13 mouse cellular contexts compared by ENCODE assay signal in genomic region chr10:120204591-120205210, GRCm38 (mm10).
"Had no signal": no experiment of that assay in that cellular context is flagged by ENCODE, and none has a peak within 500 bp of the region (broad histone marks: within the 10 kb centered on the region; RNA-seq: fewer than 3 reads in every experiment).

No protein-coding gene starts in this region.

- H3K9ac ChIP-seq: limb, embryonic 15.5 days; liver, embryonic 13.5 days; liver, postnatal 0 days; lung, embryonic 15.5 days; neural tube, embryonic 13.5 days had no signal

- H3K4me2 ChIP-seq: limb, embryonic 15.5 days; liver, embryonic 13.5 days; lung, embryonic 15.5 days; neural tube, embryonic 13.5 days had no signal

- ATAC-seq: liver, postnatal 0 days had no signal

- H3K27ac ChIP-seq: kidney, postnatal 0 days; limb, embryonic 15.5 days; liver, embryonic 13.5 days; lung, embryonic 15.5 days; neural tube, embryonic 13.5 days had no signal

- H3K36me3 ChIP-seq: limb, embryonic 15.5 days; liver, embryonic 13.5 days; lung, embryonic 15.5 days; neural tube, embryonic 13.5 days had no signal

- H3K4me3 ChIP-seq: limb, embryonic 15.5 days; liver, embryonic 13.5 days; lung, embryonic 15.5 days; neural tube, embryonic 13.5 days had no signal

- H3K9me3 ChIP-seq: limb, embryonic 15.5 days; liver, embryonic 13.5 days; lung, embryonic 15.5 days; neural tube, embryonic 13.5 days had no signal

- DNase-seq: kidney, adult 9 months; kidney, postnatal 36 days; layer of hippocampus, adult 9-11 months; layer of hippocampus, postnatal 36 days; liver, embryonic 13.5 days; liver, postnatal 0 days; midbrain, embryonic 14.5 days; retina, postnatal 1 day; thymus, postnatal 4 days had no signal
